Mouse (Mus musculus): ENCODE results near the gene Ulk1. TPM values are rescaled to one million over a fixed set of nuclear protein-coding genes. Genes with fewer than 3 reads are reported as not detected.
A peak's percentile ranks its signal among the peaks of the same experiment; 100 is the strongest.

Gene Ulk1
- total RNA-seq, 2 experiments from 2014 or later: 67.6 to 70.6 TPM

- DNase-seq (ENCODE audit: low spot score in 2 of 2): no peak
- intact Hi-C loops (cut with DNase I): no loop called here
Measured at GRCm38 (mm10) chr5:110807453-110807852, 2.4 kb downstream of the Ulk1 start.

GRCm38 (mm10) chr5:110806676-110807075 lies 3.2 kb downstream of the Ulk1 start:
- intact Hi-C loops (cut with DNase I): no loop called here
- DNase-seq (ENCODE audit: low spot score in 2 of 2): no peak

- DNase-seq (ENCODE audit: low spot score in 2 of 2): no peak
- intact Hi-C loops (cut with DNase I): no loop called here
Measured at GRCm38 (mm10) chr5:110806154-110806553, 3.7 kb downstream of the Ulk1 start.

- no peak for DNase-seq (ENCODE audit: low spot score in 2 of 2)
- intact Hi-C loops (cut with DNase I): no loop called here
Measured at GRCm38 (mm10) chr5:110804012-110804743, 5.7 kb downstream of the Ulk1 start.

- intact Hi-C loops (cut with DNase I): no loop called here
- DNase-seq (ENCODE audit: low spot score in 2 of 2): no peak
Measured at GRCm38 (mm10) chr5:110802809-110803208, 7.1 kb downstream of the Ulk1 start.

- intact Hi-C loops (cut with DNase I): no loop called here
- DNase-seq (ENCODE audit: low spot score in 2 of 2): no peak
Measured at GRCm38 (mm10) chr5:110802186-110802585, 7.7 kb downstream of the Ulk1 start.

GRCm38 (mm10) chr5:110801036-110801624 lies 8.8 kb downstream of the Ulk1 start:
- intact Hi-C loops (cut with DNase I): no loop called here
- no peak for DNase-seq (ENCODE audit: low spot score in 2 of 2)

- intact Hi-C loops (cut with DNase I): no loop called here
- DNase-seq (ENCODE audit: low spot score in 2 of 2): no peak
Measured at GRCm38 (mm10) chr5:110797696-110798095, 12.2 kb downstream of the Ulk1 start.

- no peak for DNase-seq (ENCODE audit: low spot score in 2 of 2)
- intact Hi-C loops (cut with DNase I): no loop called here
Measured at GRCm38 (mm10) chr5:110794363-110794762, 15.5 kb downstream of the Ulk1 start.

- intact Hi-C loops (cut with DNase I): no loop called here
- DNase-seq (ENCODE audit: low spot score in 2 of 2): peak in 1 of 2 experiments; percentile 33
Measured at GRCm38 (mm10) chr5:110788684-110789083, 21.2 kb downstream of the Ulk1 start.

GRCm38 (mm10) chr5:110786081-110786835 lies 23.6 kb downstream of the Ulk1 start:
- intact Hi-C loops (cut with DNase I): no loop called here
- DNase-seq (ENCODE audit: low spot score in 2 of 2): peak; percentile 31 to 52

GRCm38 (mm10) chr5:110783150-110783549 lies 26.7 kb downstream of the Ulk1 start:
- intact Hi-C loops (cut with DNase I): no loop called here
- no peak for DNase-seq (ENCODE audit: low spot score in 2 of 2)

- intact Hi-C loops (cut with DNase I): no loop called here
- DNase-seq (ENCODE audit: low spot score in 2 of 2): no peak
Measured at GRCm38 (mm10) chr5:110781529-110782238, 28.2 kb downstream of the Ulk1 start.

- intact Hi-C loops (cut with DNase I): no loop called here
- DNase-seq (ENCODE audit: low spot score in 2 of 2): peak in 1 of 2 experiments; percentile 30
Measured at GRCm38 (mm10) chr5:110780761-110781528, 29.0 kb downstream of the Ulk1 start.

GRCm38 (mm10) chr5:110779998-110780760 lies 29.7 kb downstream of the Ulk1 start, which contains the start of gene Pus1:
Gene Pus1, minus strand, starts transcription at chr5:110780659.
- intact Hi-C loops (cut with DNase I): no loop called here
- DNase-seq (ENCODE audit: low spot score in 2 of 2): peak; percentile 92 to 94

GRCm38 (mm10) chr5:110779276-110779997 lies 30.5 kb downstream of the Ulk1 start:
- DNase-seq (ENCODE audit: low spot score in 2 of 2): no peak
- intact Hi-C loops (cut with DNase I): no loop called here

GRCm38 (mm10) chr5:110778263-110778662 lies 31.6 kb downstream of the Ulk1 start:
- intact Hi-C loops (cut with DNase I): no loop called here
- DNase-seq (ENCODE audit: low spot score in 2 of 2): no peak

- intact Hi-C loops (cut with DNase I): no loop called here
- no peak for DNase-seq (ENCODE audit: low spot score in 2 of 2)
Measured at GRCm38 (mm10) chr5:110776141-110776540, 33.8 kb downstream of the Ulk1 start.
